Mouse (Mus musculus): ENCODE results near the gene Plxnb1. TPM values are rescaled to one million over a fixed set of nuclear protein-coding genes. Genes with fewer than 3 reads are reported as not detected.

Gene Plxnb1
- not detected in 2 replicates for total RNA-seq (2015)
- total RNA-seq (2017): not detected in 2 replicates

- ATAC-seq (replicated peaks; ENCODE audit: poor library complexity): peak; percentile 49
Observed at GRCm38 (mm10) chr9:109095137-109095982, at the start of gene Plxnb1. Gene Plxnb1, plus strand, starts transcription at chr9:109095389.

GRCm38 (mm10) chr9:109046306-109046705 lies 48.9 kb upstream of the Plxnb1 start:
- peak; percentile 98 for ATAC-seq (replicated peaks; ENCODE audit: poor library complexity)

GRCm38 (mm10) chr9:109049316-109049715 lies 45.9 kb upstream of the Plxnb1 start:
- no peak for ATAC-seq (replicated peaks; ENCODE audit: poor library complexity)

GRCm38 (mm10) chr9:109049996-109050673 lies 45.1 kb upstream of the Plxnb1 start:
- ATAC-seq (replicated peaks; ENCODE audit: poor library complexity): no peak

- ATAC-seq (replicated peaks; ENCODE audit: poor library complexity): no peak
Observed at GRCm38 (mm10) chr9:109050674-109050997, 44.6 kb upstream of the Plxnb1 start.

- ATAC-seq (replicated peaks; ENCODE audit: poor library complexity): no peak
Observed at GRCm38 (mm10) chr9:109051011-109051501, 44.1 kb upstream of the Plxnb1 start.

- ATAC-seq (replicated peaks; ENCODE audit: poor library complexity): no peak
Observed at GRCm38 (mm10) chr9:109051651-109052489, 43.3 kb upstream of the Plxnb1 start.

GRCm38 (mm10) chr9:109052490-109053260 lies 42.5 kb upstream of the Plxnb1 start:
- no peak for ATAC-seq (replicated peaks; ENCODE audit: poor library complexity)

- no peak for ATAC-seq (replicated peaks; ENCODE audit: poor library complexity)
Observed at GRCm38 (mm10) chr9:109053366-109053765, 41.8 kb upstream of the Plxnb1 start.

GRCm38 (mm10) chr9:109053851-109054250 lies 41.3 kb upstream of the Plxnb1 start:
- ATAC-seq (replicated peaks; ENCODE audit: poor library complexity): no peak

- peak; percentile 60 for ATAC-seq (replicated peaks; ENCODE audit: poor library complexity)
Observed at GRCm38 (mm10) chr9:109054712-109055111, 40.5 kb upstream of the Plxnb1 start.

- no peak for ATAC-seq (replicated peaks; ENCODE audit: poor library complexity)
Observed at GRCm38 (mm10) chr9:109055271-109056030, 39.7 kb upstream of the Plxnb1 start.

GRCm38 (mm10) chr9:109056081-109056690 lies 39.0 kb upstream of the Plxnb1 start:
- ATAC-seq (replicated peaks; ENCODE audit: poor library complexity): no peak

GRCm38 (mm10) chr9:109056916-109057315 lies 38.3 kb upstream of the Plxnb1 start:
- ATAC-seq (replicated peaks; ENCODE audit: poor library complexity): no peak

GRCm38 (mm10) chr9:109057543-109057942 lies 37.6 kb upstream of the Plxnb1 start:
- ATAC-seq (replicated peaks; ENCODE audit: poor library complexity): 0 out of 2 replicates have a peak, but pooled peaks have one; percentile 14

- no peak for ATAC-seq (replicated peaks; ENCODE audit: poor library complexity)
Observed at GRCm38 (mm10) chr9:109058006-109058765, 37.0 kb upstream of the Plxnb1 start.

GRCm38 (mm10) chr9:109059136-109059903 lies 35.9 kb upstream of the Plxnb1 start, which contains the start of gene Trex1:
Gene Trex1, minus strand, starts transcription at chr9:109059734.
- ATAC-seq (replicated peaks; ENCODE audit: poor library complexity): peak; percentile 70
